Mouse (Mus musculus) megakaryocyte, embryonic 14.5 days (primary cell): ENCODE results near the gene Gm49673.
"Not testable (repeated sequence)": the region's sequence is repeated elsewhere in the genome, so short reads cannot be mapped to it uniquely, and the experiment has no call there.

ENCODE experiments used
- FLI1 ChIP-seq: IDR thresholded peaks from 2 replicates; pipeline ENCODE4 v1.6.1; 2012; ENCODE audit warnings: low read length, inconsistent platforms, mixed read lengths
- GATA1 ChIP-seq: IDR thresholded peaks from 3 replicates; pipeline ENCODE4 v1.6.1; 2012; ENCODE audit warnings: mixed read lengths, low read length, inconsistent platforms, borderline replicate concordance

DNA sequence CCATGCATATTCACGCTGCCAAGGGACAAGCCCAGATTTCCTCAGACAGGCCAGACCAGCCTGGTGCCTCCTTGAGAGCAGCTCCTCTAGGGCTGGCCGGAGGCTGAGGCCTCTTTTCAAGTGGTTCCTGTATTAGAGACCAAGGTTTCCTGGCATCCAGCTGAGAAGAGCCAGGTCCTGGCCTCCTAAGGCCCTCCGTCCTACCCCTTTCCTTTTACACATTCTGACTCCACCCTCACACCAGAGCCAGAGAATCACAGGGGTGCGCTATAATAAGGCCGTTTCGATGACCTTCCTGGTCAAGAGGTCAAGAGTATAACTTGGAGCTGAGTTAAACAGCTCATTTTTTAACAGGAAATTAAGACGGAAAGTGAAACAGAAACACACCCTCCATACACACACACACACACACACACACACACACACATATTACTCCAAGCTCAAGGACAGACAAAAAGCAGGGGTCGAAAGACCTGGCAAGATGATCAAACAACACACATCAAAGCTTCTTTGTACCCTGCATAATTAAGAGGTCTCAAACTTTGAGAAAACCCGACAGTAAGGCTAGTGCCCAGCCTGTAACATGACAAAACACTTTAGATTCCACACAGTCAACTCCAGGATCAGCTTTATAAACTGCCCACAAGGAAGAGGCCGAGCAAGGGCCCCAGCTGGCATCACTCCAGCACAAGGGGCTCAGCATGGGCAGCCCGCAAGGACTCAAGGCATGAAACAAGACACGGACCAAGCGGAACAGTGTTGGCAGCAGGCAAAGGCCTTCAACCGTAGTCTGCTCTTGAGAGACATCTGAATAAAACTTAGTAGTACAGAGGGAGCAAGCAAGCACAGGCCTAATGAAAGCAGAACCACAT, 3.5 kb downstream of the Gm49673 start:
- not testable (repeated sequence) for TF ChIP-seq GATA1, FLI1
